In genomic region chr10:82382992-82383391, GRCm38 (mm10) we compare ENCODE assay signal across 34 mouse cellular contexts.
"Had no signal": no experiment of that assay in that cellular context is flagged by ENCODE, and none has a peak within 500 bp of the region (broad histone marks: within the 10 kb centered on the region; RNA-seq: fewer than 3 reads in every experiment).

No protein-coding gene starts in this region.

- H3K27me3 ChIP-seq: heart, embryonic 12.5 days; heart, embryonic 13.5 days; heart, embryonic 15.5 days; hindbrain, embryonic 12.5 days; hindbrain, embryonic 13.5 days; hindbrain, embryonic 15.5 days; intestine, embryonic 15.5 days; kidney, embryonic 15.5 days had no signal

- H3K4me1 ChIP-seq: heart, embryonic 12.5 days; heart, embryonic 13.5 days; heart, embryonic 15.5 days; hindbrain, embryonic 10.5 days; hindbrain, embryonic 12.5 days; hindbrain, embryonic 13.5 days; hindbrain, embryonic 15.5 days; intestine, embryonic 15.5 days; kidney, embryonic 15.5 days had no signal

- H3K9ac ChIP-seq: heart, embryonic 12.5 days; heart, embryonic 13.5 days; heart, embryonic 15.5 days; hindbrain, embryonic 12.5 days; hindbrain, embryonic 13.5 days; hindbrain, embryonic 14.5 days; hindbrain, embryonic 15.5 days; intestine, embryonic 15.5 days; kidney, embryonic 15.5 days had no signal

- H3K4me2 ChIP-seq: heart, embryonic 12.5 days; heart, embryonic 13.5 days; heart, embryonic 15.5 days; hindbrain, embryonic 12.5 days; hindbrain, embryonic 13.5 days; hindbrain, embryonic 14.5 days; hindbrain, embryonic 15.5 days; intestine, embryonic 15.5 days; kidney, embryonic 15.5 days had no signal

- H3K27ac ChIP-seq: heart, embryonic 13.5 days; heart, embryonic 15.5 days; hindbrain, embryonic 10.5 days; hindbrain, embryonic 12.5 days; hindbrain, embryonic 13.5 days; hindbrain, embryonic 14.5 days; hindbrain, embryonic 15.5 days; hindbrain, postnatal 0 days; intestine, embryonic 15.5 days; kidney, embryonic 15.5 days; kidney, postnatal 0 days; layer of hippocampus, adult 2 months; left cerebral cortex, adult 2 months had no signal

- ATAC-seq: hindbrain, embryonic 16.5 days; hindbrain, postnatal 0 days; inflammation-experienced regulatory T-cells, adult 6 months; intestine, embryonic 15.5 days; intestine, embryonic 16.5 days; intestine, postnatal 0 days had no signal

- DNase-seq: heart, postnatal 10 days; heart, postnatal 14 days; heart, postnatal 36 days; heart, postnatal 4 days; kidney, adult 11 months; kidney, adult 18-20 months; kidney, adult 2 months; kidney, adult 8-10 months; kidney, adult 9 months; kidney, postnatal 10 days; kidney, postnatal 14 days; kidney, postnatal 25 days; kidney, postnatal 36 days; kidney, postnatal 4 days; layer of hippocampus, adult 9-11 months; layer of hippocampus, postnatal 36 days had no signal

- H3K9me3 ChIP-seq: intestine, embryonic 15.5 days had no signal

- H3K4me3 ChIP-seq: heart, embryonic 12.5 days; heart, embryonic 13.5 days; heart, embryonic 15.5 days; hindbrain, embryonic 10.5 days; hindbrain, embryonic 12.5 days; hindbrain, embryonic 13.5 days; hindbrain, embryonic 15.5 days; intestine, embryonic 15.5 days; kidney, embryonic 15.5 days; layer of hippocampus, adult 2 months; left cerebral cortex, adult 2 months had no signal
